In genomic region chr11:75794602-75795320, GRCm38 (mm10) we compare ENCODE assay signal across 7 mouse cellular contexts. TPM values are rescaled to one million over a fixed set of nuclear protein-coding genes. Genes with fewer than 3 reads are reported as not detected.
A peak's percentile ranks its signal among the peaks of the same experiment; 100 is the strongest.
DNase-seq lines count a peak whose midpoint lies in the region; ATAC-seq and TF ChIP-seq lines count a peak whose summit lies in the region.

No protein-coding gene starts in this region.

- WGBS in lung, embryonic 14.5 days = 6% methylated on average over 43 of the region's 45 CpGs
- WGBS in liver, embryonic 13.5 days (ENCODE audit: insufficient replicate concordance) = 7% methylated on average over 45 of the region's 45 CpGs
- 5% methylated on average over 42 of the region's 45 CpGs for WGBS in stomach, embryonic 16.5 days

- H3K27me3 ChIP-seq in lung, embryonic 14.5 days (ENCODE audit: insufficient read depth, low read length) = peaks cover 45% of the 10 kb centered on the region
- peaks cover 82% of the 10 kb centered on the region for H3K27me3 ChIP-seq in liver, embryonic 13.5 days
- H3K27me3 ChIP-seq in stomach, embryonic 16.5 days (ENCODE audit: control insufficient read depth, insufficient read depth, low read length) = peaks cover 28% of the 10 kb centered on the region

- peak; percentile 45 for DNase-seq in lung, embryonic 14.5 days
- DNase-seq in lung, postnatal 10 days = no peak
- DNase-seq in liver, embryonic 13.5 days = no peak
- DNase-seq in urinary bladder, postnatal 10 days (ENCODE audit: low spot score) = no peak
- no peak for DNase-seq in yolk sac, embryonic 10.5 days (ENCODE audit: low spot score)

- no peaks in the 10 kb centered on the region for H3K36me3 ChIP-seq in lung, embryonic 14.5 days (ENCODE audit: insufficient read depth)
- H3K36me3 ChIP-seq in liver, embryonic 13.5 days = no peaks in the 10 kb centered on the region
- no peaks in the 10 kb centered on the region for H3K36me3 ChIP-seq in stomach, embryonic 16.5 days (ENCODE audit: control insufficient read depth, insufficient read depth, low read length)

- no peaks in the 10 kb centered on the region for H3K4me1 ChIP-seq in lung, embryonic 14.5 days (ENCODE audit: insufficient read depth)
- 0 out of 2 replicates have a peak, but pooled peaks cover 7% of the 10 kb centered on the region for H3K4me1 ChIP-seq in liver, embryonic 13.5 days (replicated peaks)
- peaks cover 7% of the 10 kb centered on the region; the same call in 1 of the 2 replicates for H3K4me1 ChIP-seq in stomach, embryonic 16.5 days (ENCODE audit: control insufficient read depth, insufficient read depth, low read length)

- H3K9ac ChIP-seq in lung, embryonic 14.5 days = peak overlapping the region; percentile 62
- 0 out of 2 replicates have a peak overlapping the region, but pooled peaks have one; percentile 13 for H3K9ac ChIP-seq in liver, embryonic 13.5 days
- H3K9ac ChIP-seq in stomach, embryonic 16.5 days (ENCODE audit: low read length) = peak overlapping the region; percentile 74

- H3K9me3 ChIP-seq in lung, embryonic 14.5 days (ENCODE audit: low read depth, low read length) = no peaks in the 10 kb centered on the region
- H3K9me3 ChIP-seq in liver, embryonic 13.5 days (replicated peaks) = no peaks in the 10 kb centered on the region
- no peaks in the 10 kb centered on the region for H3K9me3 ChIP-seq in stomach, embryonic 16.5 days (replicated peaks; ENCODE audit: control insufficient read depth, low read length)

- H3K27ac ChIP-seq in lung, embryonic 14.5 days (ENCODE audit: low read depth) = no peak overlapping the region; the same call in 1 of the 2 replicates
- H3K27ac ChIP-seq in liver, embryonic 13.5 days = no peak overlapping the region
- no peak overlapping the region for H3K27ac ChIP-seq in stomach, embryonic 16.5 days (ENCODE audit: low read length)

- TF ChIP-seq CTCF in lung, embryonic 14.5 days (IDR thresholded peaks at IDR 0.05; ENCODE audit: low read depth) = no peak

- peak overlapping the region; percentile 70 for H3K4me2 ChIP-seq in lung, embryonic 14.5 days
- H3K4me2 ChIP-seq in liver, embryonic 13.5 days = peak overlapping the region; percentile 43
- peak overlapping the region; percentile 73 for H3K4me2 ChIP-seq in stomach, embryonic 16.5 days (ENCODE audit: low read depth, low read length)

- no peak for ATAC-seq in lung, embryonic 14.5 days (ENCODE audit: insufficient read depth)
- ATAC-seq in granulocyte monocyte progenitor cell, adult 5-6 weeks (replicated peaks; ENCODE audit: poor library complexity, severe bottlenecking) = 0 out of 2 replicates have a peak, but pooled peaks have one; percentile 9
- ATAC-seq in liver, embryonic 13.5 days (ENCODE audit: low read depth) = no peak
- ATAC-seq in stomach, embryonic 16.5 days (ENCODE audit: insufficient read depth, low FRiP score) = no peak

- peak overlapping the region; percentile 51 for H3K4me3 ChIP-seq in lung, embryonic 14.5 days (ENCODE audit: low read depth, low read length)
- H3K4me3 ChIP-seq in liver, embryonic 13.5 days (replicated peaks) = peak overlapping the region; percentile 42
- H3K4me3 ChIP-seq in stomach, embryonic 16.5 days (replicated peaks; ENCODE audit: low read length) = peak overlapping the region; percentile 55

RNA-seq across cellular contexts. Expression of gene Doc2b, which starts 1.1 kb away (rescaled TPM):
- polyA plus RNA-seq in lung, embryonic 14.5 days (2014; fragmentation: Nextera tagmentation; extraction: Ambion mirVana) = 1.1 TPM in 2 replicates
- not detected in 2 replicates for total RNA-seq in granulocyte monocyte progenitor cell, adult 5-6 weeks (2014; fragmentation: Nextera tagmentation)
- not detected in 2 replicates for total RNA-seq in granulocyte monocyte progenitor cell, adult 5-6 weeks (2017)
- polyA plus RNA-seq in liver, embryonic 13.5 days (2015; fragmentation: Nextera tagmentation; extraction: Ambion mirVana) = 0.05 and 0.06 TPM in 2 replicates
- polyA plus RNA-seq in stomach, embryonic 16.5 days (2015; fragmentation: Nextera tagmentation; extraction: Ambion mirVana) = 1.2 TPM in 2 replicates

Comparison
In these comparisons a context has a peak if more than half of its experiments do, and no peak if none do; other contexts are left out.
1. H3K9ac ChIP-seq: peak in every context shown above with its lines; median percentile 74 in stomach, embryonic 16.5 days; 62 in lung, embryonic 14.5 days; 13 in liver, embryonic 13.5 days.